Mouse (Mus musculus) frontal cortex, postnatal 10 days (tissue): ENCODE data around the gene Ptpn14.

Source experiments
- DNase-seq, 2 experiments: peaks; one replicate each; pipeline ENCODE4 v3.0.0; 2022; ENCODE audit warnings: low spot score in 2 of 2, mixed read lengths in 1 of 2

Gene Ptpn14

GRCm38 (mm10) chr1:189767910-189768309, 39.8 kb downstream of the Ptpn14 start:
- DNase-seq, result no peak

GRCm38 (mm10) chr1:189770516-189770915, 42.4 kb downstream of the Ptpn14 start:
- DNase-seq, result no peak

- no peak for DNase-seq
Measured at GRCm38 (mm10) chr1:189772707-189773106, 44.6 kb downstream of the Ptpn14 start.

- no peak for DNase-seq
Measured at GRCm38 (mm10) chr1:189774778-189775177, 46.7 kb downstream of the Ptpn14 start.

- no peak for DNase-seq
Measured at GRCm38 (mm10) chr1:189777207-189777606, 49.1 kb downstream of the Ptpn14 start.

- no peak for DNase-seq
Measured at GRCm38 (mm10) chr1:189778343-189778742, 50.3 kb downstream of the Ptpn14 start.

- no peak for DNase-seq
Measured at GRCm38 (mm10) chr1:189779226-189779625, 51.2 kb downstream of the Ptpn14 start.

- DNase-seq, result no peak
Measured at GRCm38 (mm10) chr1:189781721-189782345, 53.8 kb downstream of the Ptpn14 start.

- no peak for DNase-seq
Measured at GRCm38 (mm10) chr1:189782709-189783108, 54.6 kb downstream of the Ptpn14 start.

- DNase-seq, result no peak
Measured at GRCm38 (mm10) chr1:189784503-189784902, 56.4 kb downstream of the Ptpn14 start.

- DNase-seq, result peak in 1 of 2 experiments; percentile 23
Measured at GRCm38 (mm10) chr1:189786707-189787485, 58.8 kb downstream of the Ptpn14 start.

GRCm38 (mm10) chr1:189789545-189789944, 61.5 kb downstream of the Ptpn14 start:
- no peak for DNase-seq

GRCm38 (mm10) chr1:189790666-189791065, 62.6 kb downstream of the Ptpn14 start:
- no peak for DNase-seq

GRCm38 (mm10) chr1:189791534-189792217, 63.6 kb downstream of the Ptpn14 start:
- no peak for DNase-seq

GRCm38 (mm10) chr1:189792560-189793195, 64.6 kb downstream of the Ptpn14 start:
- no peak for DNase-seq

- no peak for DNase-seq
Measured at GRCm38 (mm10) chr1:189798949-189799348, 70.9 kb downstream of the Ptpn14 start.

GRCm38 (mm10) chr1:189800211-189800961, 72.3 kb downstream of the Ptpn14 start:
- peak in 1 of 2 experiments; percentile 27 for DNase-seq

GRCm38 (mm10) chr1:189801303-189801702, 73.2 kb downstream of the Ptpn14 start:
- no peak for DNase-seq

GRCm38 (mm10) chr1:189802575-189802974, 74.5 kb downstream of the Ptpn14 start:
- DNase-seq, result no peak

GRCm38 (mm10) chr1:189803742-189804141, 75.7 kb downstream of the Ptpn14 start:
- DNase-seq, result no peak

- DNase-seq, result no peak
Measured at GRCm38 (mm10) chr1:189806533-189807297, 78.6 kb downstream of the Ptpn14 start.
